Mouse (Mus musculus): ENCODE results near the gene Gna12. TPM values are rescaled to one million over a fixed set of nuclear protein-coding genes. Genes with fewer than 3 reads are reported as not detected.

Gene Gna12
- polyA plus RNA-seq, 1 experiment from 2014 or later = 17.2 TPM

DNA sequence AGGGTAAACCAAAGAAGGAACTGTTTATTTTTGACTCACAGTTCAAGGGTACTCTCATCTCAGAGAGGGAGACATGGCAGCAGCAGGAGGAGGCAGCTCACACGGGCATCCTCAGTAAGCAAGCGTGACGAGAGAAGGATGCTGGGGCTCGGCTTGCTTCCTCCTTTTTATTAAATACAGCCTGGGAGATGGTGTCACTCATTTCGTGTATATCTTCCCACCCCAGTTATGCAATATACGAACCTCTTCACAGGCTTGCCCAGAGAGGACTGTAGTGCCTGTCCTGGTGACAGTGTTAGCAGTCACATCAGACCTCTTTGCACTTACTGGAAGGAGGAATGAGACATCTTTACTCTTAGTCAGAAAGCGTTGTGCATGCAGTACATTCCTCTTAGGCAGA, 109.5 kb downstream of the Gna12 start:
- DNase-seq (ENCODE audit: low spot score) = no peak
- no peaks in the 10 kb centered on the region for H3K9me3 ChIP-seq (ENCODE audit: control insufficient read depth, low read length)
- ATAC-seq (ENCODE audit: low FRiP score) = no peak
- H3K27me3 ChIP-seq (ENCODE audit: control insufficient read depth, insufficient read depth, low read length) = no peaks in the 10 kb centered on the region
- H3K4me2 ChIP-seq (replicated peaks; ENCODE audit: low read depth, low read length) = no peak overlapping the region
- H3K9ac ChIP-seq (ENCODE audit: low read depth, low read length) = no peak overlapping the region
- no peak overlapping the region for H3K4me3 ChIP-seq (ENCODE audit: low read depth, low read length)
- H3K4me1 ChIP-seq (replicated peaks; ENCODE audit: control insufficient read depth, insufficient read depth, low read length) = no peaks in the 10 kb centered on the region
- 82% methylated on average over 7 of the region's 7 CpGs for WGBS
- no peak overlapping the region for H3K27ac ChIP-seq (ENCODE audit: low read depth, low read length)
- H3K36me3 ChIP-seq (ENCODE audit: control insufficient read depth, insufficient read depth, low read length) = peaks cover 3% of the 10 kb centered on the region; the same call in 1 of the 2 replicates

DNA sequence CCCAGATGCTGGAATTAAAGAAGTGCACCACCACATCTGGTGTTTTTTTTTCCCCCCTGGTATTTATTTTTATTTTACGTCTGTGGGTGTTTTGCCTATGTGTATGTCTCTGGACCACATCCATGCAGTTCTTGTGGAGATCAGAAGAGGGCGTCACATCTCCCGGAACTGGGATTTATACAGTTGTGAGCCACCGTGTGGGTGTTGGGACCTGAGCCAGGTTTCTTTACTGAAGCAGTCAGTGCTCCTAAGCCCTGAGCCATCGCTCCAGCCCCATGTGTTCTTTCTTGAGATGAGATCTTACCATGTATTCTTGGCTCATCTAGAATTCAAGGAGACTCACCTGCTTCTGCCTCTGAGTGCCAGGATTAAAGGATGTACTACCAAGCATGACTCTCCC, 119.2 kb downstream of the Gna12 start:
- ATAC-seq (ENCODE audit: low FRiP score) (no peak), DNase-seq (ENCODE audit: low spot score) (no peak)
- Histone ChIP-seq H3K4me1 (replicated peaks; ENCODE audit: control insufficient read depth, insufficient read depth, low read length) (no peaks in the 10 kb centered on the region), H3K27ac (ENCODE audit: low read depth, low read length) (no peak overlapping the region), H3K36me3 (ENCODE audit: control insufficient read depth, insufficient read depth, low read length) (no peaks in the 10 kb centered on the region), H3K9ac (ENCODE audit: low read depth, low read length) (no peak overlapping the region), H3K4me3 (ENCODE audit: low read depth, low read length) (no peak overlapping the region), H3K9me3 (ENCODE audit: control insufficient read depth, low read length) (no peaks in the 10 kb centered on the region), H3K27me3 (ENCODE audit: control insufficient read depth, insufficient read depth, low read length) (no peaks in the 10 kb centered on the region), H3K4me2 (replicated peaks; ENCODE audit: low read depth, low read length) (no peak overlapping the region)
- WGBS = 87% methylated on average over 5 of the region's 5 CpGs

DNA sequence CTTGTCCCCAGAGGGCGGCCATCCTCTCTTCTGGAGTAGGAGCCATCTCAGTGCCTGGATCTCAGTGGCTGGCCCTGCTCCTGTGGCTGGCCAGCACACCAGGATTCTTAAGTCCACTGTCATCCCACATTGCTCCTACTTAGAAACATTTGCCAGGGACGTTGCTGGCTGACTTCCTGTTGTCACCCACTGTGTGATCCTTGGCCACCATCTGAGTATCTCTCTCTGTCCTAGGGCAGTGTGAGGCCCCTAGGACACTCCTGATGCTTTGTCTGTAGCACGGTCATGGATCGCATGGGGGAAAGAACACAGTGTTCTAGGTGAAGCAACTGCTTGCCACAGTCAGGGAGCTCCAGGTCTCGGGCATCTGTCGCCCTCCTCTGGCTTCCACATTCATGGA, 119.9 kb downstream of the Gna12 start:
- WGBS = 92% methylated on average over 6 of the region's 6 CpGs
- Histone ChIP-seq H3K4me2 (replicated peaks; ENCODE audit: low read depth, low read length) (no peak overlapping the region), H3K4me3 (ENCODE audit: low read depth, low read length) (no peak overlapping the region), H3K9me3 (ENCODE audit: control insufficient read depth, low read length) (no peaks in the 10 kb centered on the region), H3K36me3 (ENCODE audit: control insufficient read depth, insufficient read depth, low read length) (no peaks in the 10 kb centered on the region), H3K27ac (ENCODE audit: low read depth, low read length) (no peak overlapping the region), H3K27me3 (ENCODE audit: control insufficient read depth, insufficient read depth, low read length) (no peaks in the 10 kb centered on the region), H3K4me1 (replicated peaks; ENCODE audit: control insufficient read depth, insufficient read depth, low read length) (0 out of 2 replicates have a peak, but pooled peaks cover 2% of the 10 kb centered on the region), H3K9ac (ENCODE audit: low read depth, low read length) (no peak overlapping the region)
- DNase-seq (ENCODE audit: low spot score) (no peak), ATAC-seq (ENCODE audit: low FRiP score) (no peak)

Other genes with a start within 250 kb of the Gna12 start
- gene Lfng, start 223.1 kb downstream of the Gna12 start, polyA plus RNA-seq (2014; fragmentation: Nextera tagmentation; extraction: Ambion mirVana) = 34.1 and 38.8 TPM in 2 replicates
- 52.9 and 53.1 TPM in 2 replicates for gene Ttyh3, start 181.4 kb downstream of the Gna12 start, polyA plus RNA-seq (2014; fragmentation: Nextera tagmentation; extraction: Ambion mirVana)
- gene Iqce, start 128.1 kb downstream of the Gna12 start, polyA plus RNA-seq (2014; fragmentation: Nextera tagmentation; extraction: Ambion mirVana) = 15.1 and 16.8 TPM in 2 replicates
- gene Brat1, start 125.4 kb downstream of the Gna12 start, polyA plus RNA-seq (2014; fragmentation: Nextera tagmentation; extraction: Ambion mirVana) = 8.8 and 9.6 TPM in 2 replicates
- gene Amz1, start 106.3 kb downstream of the Gna12 start, polyA plus RNA-seq (2014; fragmentation: Nextera tagmentation; extraction: Ambion mirVana) = 0.32 and 1.5 TPM in 2 replicates
- gene Card11, start 170.2 kb upstream of the Gna12 start, polyA plus RNA-seq (2014; fragmentation: Nextera tagmentation; extraction: Ambion mirVana) = 0.14 TPM in 1 of 2 replicates, not detected in the other

Measured in hindbrain, embryonic 11.5 days (tissue).